Comparison of ENCODE assay signal across 8 mouse cellular contexts in the genomic region with DNA sequence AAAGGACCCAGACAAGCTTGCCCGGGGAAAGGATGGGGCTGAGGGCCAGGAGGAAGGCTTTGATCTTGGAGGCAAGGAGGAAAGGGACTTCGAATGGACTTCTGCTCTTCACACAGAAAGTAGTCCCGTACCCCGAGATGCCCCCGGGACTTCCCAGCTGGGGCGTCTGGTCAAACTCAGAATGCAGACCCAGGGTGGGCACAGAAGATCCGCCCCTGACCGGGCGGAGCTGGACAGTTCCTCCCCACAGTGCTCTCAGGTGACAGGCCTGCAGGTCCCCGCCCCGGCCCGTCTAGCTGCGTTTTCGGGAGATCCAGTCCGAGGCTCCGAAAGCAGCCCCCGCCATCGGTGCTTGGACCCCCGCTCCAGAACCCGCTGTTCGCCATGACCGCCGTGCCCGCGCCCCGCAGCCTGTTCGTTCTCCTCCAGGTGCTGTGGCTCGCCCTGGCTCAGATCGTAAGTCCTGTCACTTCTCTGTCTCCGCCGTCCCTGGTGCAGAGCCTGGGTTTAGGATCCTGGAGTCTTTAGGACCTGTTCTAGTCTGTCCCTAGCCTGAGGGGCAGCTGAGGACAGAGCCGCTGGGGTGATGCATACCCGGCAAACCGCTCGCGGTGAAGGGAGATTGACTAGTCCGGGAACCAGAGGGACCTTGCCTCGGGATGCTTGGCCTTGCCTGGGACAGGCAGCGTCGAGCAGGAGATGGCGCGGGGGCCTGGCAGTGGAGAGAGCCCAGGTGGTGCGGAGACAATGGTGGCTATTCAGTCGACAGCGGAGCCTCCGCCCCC. TPM values are rescaled to one million over a fixed set of nuclear protein-coding genes. Genes with fewer than 3 reads are reported as not detected.
DNase-seq lines count a peak whose midpoint lies in the region; ATAC-seq and TF ChIP-seq lines count a peak whose summit lies in the region.

Col9a2 (plus strand) TSS at position 55 of the 785 bp plus-strand sequence.

- H3K4me3 ChIP-seq in ES-E14 (ENCODE audit: insufficient read depth in 1 of 2, low read depth in 1 of 2, low read length in 2 of 2, poor library complexity in 1 of 2, severe bottlenecking in 1 of 2), result peak within 1 kb of the TSS; percentile 59 to 63
- peak within 1 kb of the TSS; percentile 17 for H3K4me3 ChIP-seq in embryonic fibroblast, embryonic 13.5 days (ENCODE audit: insufficient read depth, low read length)
- peak within 1 kb of the TSS; percentile 50 for H3K4me3 ChIP-seq in intestine, embryonic 16.5 days (ENCODE audit: low read length)
- peak within 1 kb of the TSS; percentile 41 for H3K4me3 ChIP-seq in neural tube, embryonic 13.5 days

- peak; percentile 87 for DNase-seq in heart, adult 11 months
- DNase-seq in heart, adult 8-10 months (ENCODE audit: low spot score), result no peak
- DNase-seq in ES-E14 (ENCODE audit: low read depth, low spot score), result no peak
- DNase-seq in frontal cortex, postnatal 25 days (ENCODE audit: low spot score in 2 of 2), result no peak

- peak within 1 kb of the TSS; percentile 8 for H3K9ac ChIP-seq in ES-E14 (ENCODE audit: insufficient read depth, low read depth, low read length, poor library complexity, severe bottlenecking)
- H3K9ac ChIP-seq in intestine, embryonic 16.5 days (ENCODE audit: low read depth, low read length), result peak within 1 kb of the TSS; percentile 71
- peak within 1 kb of the TSS; percentile 70 for H3K9ac ChIP-seq in neural tube, embryonic 13.5 days

- H3K4me1 ChIP-seq in ES-E14 (ENCODE audit: control insufficient read depth in 2 of 2, insufficient read depth in 2 of 2, low read length in 2 of 2, poor library complexity in 1 of 2), result peaks cover 0 to 26% of the 10 kb centered on the region in 2 experiments
- no peaks in the 10 kb centered on the region for H3K4me1 ChIP-seq in embryonic fibroblast, embryonic 13.5 days (ENCODE audit: control insufficient read depth, insufficient read depth, low read length)
- H3K4me1 ChIP-seq in intestine, embryonic 16.5 days (ENCODE audit: control insufficient read depth, insufficient read depth, low read length), result peaks cover 20% of the 10 kb centered on the region
- peaks cover 42% of the 10 kb centered on the region for H3K4me1 ChIP-seq in neural tube, embryonic 13.5 days (replicated peaks)

- in situ Hi-C loops in ES-E14 (cut with MboI; ENCODE audit: low sequenced_read_pairs in 2 of 2, unreplicated experiment in 2 of 2), result no loop called here

- H3K9me3 ChIP-seq in ES-E14 (ENCODE audit: control insufficient read depth, insufficient read depth, low read depth, low read length), result no peaks in the 10 kb centered on the region
- H3K9me3 ChIP-seq in intestine, embryonic 16.5 days (ENCODE audit: control insufficient read depth, low read length), result no peaks in the 10 kb centered on the region
- no peaks in the 10 kb centered on the region for H3K9me3 ChIP-seq in neural tube, embryonic 13.5 days

- TF ChIP-seq CTCF in embryonic fibroblast, embryonic 13.5 days (IDR thresholded peaks at IDR 0.05; ENCODE audit: borderline replicate concordance, insufficient read depth, low read length), result no peak

- H3K4me2 ChIP-seq in intestine, embryonic 16.5 days (ENCODE audit: low read depth, low read length), result peak within 1 kb of the TSS; percentile 83
- H3K4me2 ChIP-seq in neural tube, embryonic 13.5 days, result peak within 1 kb of the TSS; percentile 65

- H3K27ac ChIP-seq in ES-E14 (ENCODE audit: insufficient read depth, low read depth, low read length, poor library complexity, severe bottlenecking), result no peak within 1 kb of the TSS
- no peak within 1 kb of the TSS for H3K27ac ChIP-seq in embryonic fibroblast, embryonic 13.5 days (ENCODE audit: insufficient read depth, low read length)
- no peak within 1 kb of the TSS for H3K27ac ChIP-seq in intestine, embryonic 16.5 days (ENCODE audit: low read length)
- H3K27ac ChIP-seq in neural tube, embryonic 13.5 days (replicated peaks), result peak within 1 kb of the TSS; percentile 88

- no peak for TF ChIP-seq POLR2A in embryonic fibroblast, embryonic 13.5 days (IDR thresholded peaks at IDR 0.05; ENCODE audit: low read depth, low read length)

- WGBS in intestine, embryonic 16.5 days, result 3% methylated on average over 45 of the region's 46 CpGs
- 4% methylated on average over 46 of the region's 46 CpGs for WGBS in neural tube, embryonic 13.5 days

- no peaks in the 10 kb centered on the region for H3K36me3 ChIP-seq in ES-E14 (ENCODE audit: control insufficient read depth, insufficient read depth, low read length, poor library complexity, severe bottlenecking)
- H3K36me3 ChIP-seq in intestine, embryonic 16.5 days (ENCODE audit: control insufficient read depth, insufficient read depth, low read length), result no peaks in the 10 kb centered on the region
- 0 out of 2 replicates have a peak, but pooled peaks cover 3% of the 10 kb centered on the region for H3K36me3 ChIP-seq in neural tube, embryonic 13.5 days

- peak; percentile 20 for ATAC-seq in intestine, embryonic 16.5 days
- ATAC-seq in neural tube, embryonic 13.5 days (ENCODE audit: low read depth), result peak; percentile 25; the same call in 1 of the 2 replicates
- no peak for ATAC-seq in inflammation-experienced regulatory T-cells, adult 6 months

- peaks cover 8% of the 10 kb centered on the region; the same call in 1 of the 2 replicates for H3K27me3 ChIP-seq in intestine, embryonic 16.5 days (replicated peaks; ENCODE audit: control insufficient read depth, insufficient read depth, low read length)
- peaks cover 25% of the 10 kb centered on the region for H3K27me3 ChIP-seq in neural tube, embryonic 13.5 days

TF ChIP-seq in ES-E14, 5 proteins besides CTCF, POLR2A, EP300 and RAD21:
- TF ChIP-seq ZNF384 (IDR thresholded peaks at IDR 0.05; ENCODE audit: low read depth, low read length) (no peak), HCFC1 (IDR thresholded peaks at IDR 0.05; ENCODE audit: borderline replicate concordance, insufficient read depth, low read length) (no peak), MAFK (IDR thresholded peaks at IDR 0.05; ENCODE audit: insufficient read depth, low read depth, low read length) (no peak), ZC3H11A (IDR thresholded peaks at IDR 0.05; ENCODE audit: borderline replicate concordance, low read depth, low read length) (no peak), CHD2 (IDR thresholded peaks at IDR 0.05; ENCODE audit: low read depth, low read length) (no peak)

RNA-seq across cellular contexts. Expression of gene Col9a2, which starts in this region (rescaled TPM):
- total RNA-seq in heart, adult 8-10 months (2022), result not detected
- total RNA-seq in ES-E14 (2012; rRNA removed), result 29.4 and 38.7 TPM in 2 replicates
- 0.58 TPM in 1 of 2 replicates, not detected in the other for polyA plus RNA-seq in embryonic fibroblast, embryonic 13.5 days (2011; ENCODE audit: insufficient read length, low read depth, missing spikeins)
- polyA plus RNA-seq in intestine, embryonic 16.5 days (2015; fragmentation: Nextera tagmentation; extraction: Ambion mirVana), result 4.5 and 4.7 TPM in 2 replicates
- polyA plus RNA-seq in neural tube, embryonic 13.5 days (2015; fragmentation: Nextera tagmentation; extraction: Ambion mirVana), result 17.7 and 24.4 TPM in 2 replicates
- polyA plus RNA-seq in inflammation-experienced regulatory T-cells, adult 6 months (2017; shearing (Covaris generic)), result not detected

Comparison
In these comparisons a context has a peak if more than half of its experiments do, and no peak if none do; other contexts are left out.
1. RNA of gene Col9a2 (total RNA-seq): 29.4 to 38.7 TPM in ES-E14; not detected in heart, adult 8-10 months; every median in the first group is over 10 times any median in the second.
2. H3K9ac ChIP-seq: peak in every context shown above with its lines; median percentile 71 in intestine, embryonic 16.5 days; 70 in neural tube, embryonic 13.5 days; 8 in ES-E14.
3. Peak in every context shown above with its lines, with median percentiles within 50 percentile points of each other: H3K4me3 ChIP-seq.